Mouse (Mus musculus) thymus, adult 2 months (tissue): ENCODE measurements around the gene Rap1gap2. TPM values are rescaled to one million over a fixed set of nuclear protein-coding genes. Genes with fewer than 3 reads are reported as not detected.

Source experiments
- DNase-seq: peaks from one replicate; pipeline ENCODE4 v3.0.0; 2021
- H3K27ac ChIP-seq: fragments of 200-500 bp; 2 replicates; pipeline ENCODE4 v1.5.1; 2012; ENCODE audit warnings: low read length, control low read depth; ENCODE audit not compliant: control insufficient read depth, insufficient read depth
- H3K27me3 ChIP-seq: fragments of 200-500 bp; 2 replicates; pipeline ENCODE4 v1.6.1; 2012; ENCODE audit warnings: mild to moderate bottlenecking, low read length, moderate library complexity, mixed read lengths; ENCODE audit not compliant: control insufficient read depth, insufficient read depth
- H3K36me3 ChIP-seq: fragments of 200-500 bp; 2 replicates; pipeline ENCODE4 v1.6.1; 2012; ENCODE audit warnings: mild to moderate bottlenecking, low read length, moderate library complexity; ENCODE audit not compliant: control insufficient read depth, insufficient read depth
- H3K4me1 ChIP-seq: fragments of 200-500 bp; replicated peaks from 2 replicates; pipeline ENCODE4 v1.6.1; 2012; ENCODE audit warnings: low read length; ENCODE audit not compliant: control insufficient read depth, insufficient read depth
- H3K4me3 ChIP-seq: fragments of 200-500 bp; 2 replicates; pipeline ENCODE4 v1.5.1; 2012; ENCODE audit warnings: mild to moderate bottlenecking, low read length, control low read depth, moderate library complexity; ENCODE audit not compliant: control insufficient read depth, insufficient read depth
- CTCF ChIP-seq: fragments of 200-500 bp; IDR thresholded peaks from 2 replicates; pipeline ENCODE4 v1.5.1; 2012; ENCODE audit warnings: mild to moderate bottlenecking, control low read depth, low read length, moderate library complexity, borderline replicate concordance; ENCODE audit not compliant: control insufficient read depth, poor library complexity, insufficient read depth; ENCODE audit errors: extremely low read depth
- POLR2A ChIP-seq: fragments of 200-500 bp; IDR thresholded peaks from 2 replicates; pipeline ENCODE4 v1.6.1; 2012; ENCODE audit warnings: mild to moderate bottlenecking, low read length, control low read depth, moderate library complexity; ENCODE audit not compliant: control insufficient read depth, poor library complexity, insufficient read depth; ENCODE audit errors: extremely low read depth
- WGBS: fragments of 180-500 bp; shearing (Covaris S2); methylation state at CpG from one replicate; pipeline ENCODE4 v1.1.7; 2018; 5-methylcytosine and 5-hydroxymethylcytosine counted together
- polyA plus RNA-seq: library from polyadenylated mRNA; depleted of rRNA; stranded (reverse); fragments of >200 nt; gene quantifications from 2 replicates; pipeline ENCODE4 v1.2.3, GENCODE M21; 2012

Gene Rap1gap2
- polyA plus RNA-seq, 1 experiment = 7.0 TPM

- Histone ChIP-seq H3K4me1 (no peaks in the 10 kb centered on the region), H3K27me3 (no peaks in the 10 kb centered on the region), H3K36me3 (no peaks in the 10 kb centered on the region), H3K4me3 (no peak overlapping the region), H3K27ac (no peak overlapping the region)
- DNase-seq = no peak
- 91% methylated on average over 4 of the region's 4 CpGs for WGBS
- no peak for TF ChIP-seq POLR2A
- TF ChIP-seq CTCF = no peak
Measured at GRCm38 (mm10) chr11:74433000-74433399, 177.7 kb downstream of the Rap1gap2 start.

- no peak overlapping the region for H3K27ac ChIP-seq
- DNase-seq = no peak
- H3K36me3 ChIP-seq = no peaks in the 10 kb centered on the region
- H3K4me3 ChIP-seq = no peak overlapping the region
- H3K4me1 ChIP-seq = no peaks in the 10 kb centered on the region
- no peaks in the 10 kb centered on the region for H3K27me3 ChIP-seq
- 90% methylated on average over 11 of the region's 11 CpGs for WGBS
- TF ChIP-seq CTCF (no peak), POLR2A (no peak)
Measured at GRCm38 (mm10) chr11:74429798-74430529, 180.8 kb downstream of the Rap1gap2 start.

GRCm38 (mm10) chr11:74426306-74426705 is 184.4 kb downstream of the Rap1gap2 start:
- Histone ChIP-seq H3K4me3 (no peak overlapping the region), H3K27me3 (no peaks in the 10 kb centered on the region), H3K4me1 (no peaks in the 10 kb centered on the region), H3K27ac (no peak overlapping the region), H3K36me3 (no peaks in the 10 kb centered on the region)
- no peak for DNase-seq
- 93% methylated on average over 5 of the region's 5 CpGs for WGBS
- no peak for TF ChIP-seq POLR2A
- no peak for TF ChIP-seq CTCF

GRCm38 (mm10) chr11:74422019-74422418 is 188.7 kb downstream of the Rap1gap2 start:
- Histone ChIP-seq H3K4me3 (no peak overlapping the region), H3K4me1 (peaks cover 2% of the 10 kb centered on the region; the same call in 1 of the 2 replicates), H3K27ac (no peak overlapping the region), H3K36me3 (no peaks in the 10 kb centered on the region), H3K27me3 (no peaks in the 10 kb centered on the region)
- no peak for DNase-seq
- no peak for TF ChIP-seq CTCF
- no peak for TF ChIP-seq POLR2A
- WGBS = 71% methylated on average over 6 of the region's 6 CpGs

- no peak for DNase-seq
- no peak for TF ChIP-seq POLR2A
- no peak for TF ChIP-seq CTCF
- H3K4me1 ChIP-seq = peaks cover 2% of the 10 kb centered on the region; the same call in 1 of the 2 replicates
- WGBS = 36% methylated on average over 4 of the region's 4 CpGs
- no peaks in the 10 kb centered on the region for H3K36me3 ChIP-seq
- no peaks in the 10 kb centered on the region for H3K27me3 ChIP-seq
- H3K27ac ChIP-seq = no peak overlapping the region
- H3K4me3 ChIP-seq = no peak overlapping the region
Measured at GRCm38 (mm10) chr11:74421151-74421550, 189.6 kb downstream of the Rap1gap2 start.

- WGBS = 97% methylated on average over 4 of the region's 4 CpGs
- Histone ChIP-seq H3K4me1 (peaks cover 2% of the 10 kb centered on the region; the same call in 1 of the 2 replicates), H3K27ac (no peak overlapping the region), H3K27me3 (no peaks in the 10 kb centered on the region), H3K36me3 (no peaks in the 10 kb centered on the region), H3K4me3 (no peak overlapping the region)
- TF ChIP-seq CTCF (no peak), POLR2A (no peak)
- no peak for DNase-seq
Measured at GRCm38 (mm10) chr11:74419601-74420000, 191.1 kb downstream of the Rap1gap2 start.
